Mouse (Mus musculus) neutrophil, adult 59 days (primary cell): ENCODE data around the gene Myl10. TPM values are rescaled to one million over a fixed set of nuclear protein-coding genes. Genes with fewer than 3 reads are reported as not detected.

Experiments used
- total RNA-seq, 2 experiments: library from RNA; stranded (reverse); gene quantifications; 1 replicate in 1 of 2; 2 replicates in 1 of 2; pipeline ENCODE4 v1.2.4; 2023

Myl10 gene
- not detected for total RNA-seq

DNA sequence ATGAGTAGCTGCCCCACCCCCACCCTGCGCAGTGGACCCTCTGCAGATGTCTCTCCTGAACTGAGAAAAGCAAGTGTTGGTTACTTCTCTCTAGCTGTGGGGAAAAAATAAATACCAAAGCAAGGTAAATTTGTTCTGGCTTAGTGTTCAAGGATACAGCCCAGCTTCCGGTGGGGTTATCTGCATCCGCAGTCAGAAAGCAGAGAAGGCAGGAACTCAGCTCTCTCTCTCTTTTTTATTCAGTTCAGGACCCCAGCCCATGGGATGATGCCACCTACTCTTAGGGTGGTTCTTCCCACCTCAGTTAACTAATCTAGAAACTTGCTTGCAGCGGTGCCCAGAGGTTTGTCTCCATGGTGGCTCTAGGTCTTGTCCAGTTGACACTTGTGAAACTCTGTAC is at the start of gene Myl10:
Gene Myl10 (plus strand): TSS at position 363 of the 400 bp plus-strand sequence.

Other genes starting within 250 kb of the Myl10 start
- 10 to 100 TPM; 89.8 to 93.4 TPM for gene Cux1, start 125.7 kb upstream of the Myl10 start, total RNA-seq
- not detected for gene Col26a1, start 190.1 kb downstream of the Myl10 start, total RNA-seq
- gene Ift22, start 215.0 kb downstream of the Myl10 start, total RNA-seq, result 1 to 10 TPM; 1.8 to 5.1 TPM